Mouse (Mus musculus): ENCODE measurements around the gene Zmym1. TPM values are rescaled to one million over a fixed set of nuclear protein-coding genes. Genes with fewer than 3 reads are reported as not detected.

Gene Zmym1
- polyA plus RNA-seq, 1 experiment from 2014 or later: 5.7 TPM

- H3K4me3 ChIP-seq (ENCODE audit: low read depth, low read length): no peak overlapping the region
- DNase-seq (no peak), ATAC-seq (no peak)
- TF ChIP-seq EP300 (IDR thresholded peaks at IDR 0.05; ENCODE audit: low read depth): no peak
- peak; percentile 51 for TF ChIP-seq CTCF (IDR thresholded peaks at IDR 0.05; ENCODE audit: low read depth)
- H3K4me2 ChIP-seq (ENCODE audit: low read depth, low read length): no peak overlapping the region
- peaks cover 23% of the 10 kb centered on the region for H3K36me3 ChIP-seq (replicated peaks; ENCODE audit: insufficient read depth, low read length)
- H3K9ac ChIP-seq (replicated peaks): no peak overlapping the region
- no peaks in the 10 kb centered on the region for H3K4me1 ChIP-seq (ENCODE audit: insufficient read depth)
- H3K9me3 ChIP-seq (ENCODE audit: low read length): no peaks in the 10 kb centered on the region
- H3K27ac ChIP-seq (ENCODE audit: low read depth): no peak overlapping the region
- WGBS (ENCODE audit: insufficient replicate concordance): 68% methylated on average over 7 of the region's 7 CpGs
- H3K27me3 ChIP-seq (ENCODE audit: insufficient read depth, low read length): no peaks in the 10 kb centered on the region
These were observed 6.3 kb downstream of the Zmym1 start for GRCm38 (mm10) chr4:127054522-127055198.

GRCm38 (mm10) chr4:127053071-127053470, 7.9 kb downstream of the Zmym1 start:
- Histone ChIP-seq H3K9me3 (ENCODE audit: low read length) (no peaks in the 10 kb centered on the region), H3K4me2 (ENCODE audit: low read depth, low read length) (no peak overlapping the region), H3K27ac (ENCODE audit: low read depth) (no peak overlapping the region), H3K27me3 (ENCODE audit: insufficient read depth, low read length) (no peaks in the 10 kb centered on the region), H3K36me3 (replicated peaks; ENCODE audit: insufficient read depth, low read length) (peaks cover 36% of the 10 kb centered on the region), H3K9ac (replicated peaks) (no peak overlapping the region), H3K4me3 (ENCODE audit: low read depth, low read length) (no peak overlapping the region), H3K4me1 (ENCODE audit: insufficient read depth) (no peaks in the 10 kb centered on the region)
- TF ChIP-seq CTCF (IDR thresholded peaks at IDR 0.05; ENCODE audit: low read depth) (no peak), EP300 (IDR thresholded peaks at IDR 0.05; ENCODE audit: low read depth) (no peak)
- DNase-seq (no peak), ATAC-seq (no peak)
- WGBS (ENCODE audit: insufficient replicate concordance): 87% methylated on average over 5 of the region's 5 CpGs

GRCm38 (mm10) chr4:127051121-127051520, 9.8 kb downstream of the Zmym1 start:
- H3K9me3 ChIP-seq (ENCODE audit: low read length): no peaks in the 10 kb centered on the region
- peaks cover 43% of the 10 kb centered on the region for H3K36me3 ChIP-seq (replicated peaks; ENCODE audit: insufficient read depth, low read length)
- WGBS (ENCODE audit: insufficient replicate concordance): 86% methylated on average over 8 of the region's 8 CpGs
- H3K4me2 ChIP-seq (ENCODE audit: low read depth, low read length): no peak overlapping the region
- no peak for DNase-seq
- no peak for TF ChIP-seq CTCF (IDR thresholded peaks at IDR 0.05; ENCODE audit: low read depth)
- no peak for TF ChIP-seq EP300 (IDR thresholded peaks at IDR 0.05; ENCODE audit: low read depth)
- ATAC-seq: no peak
- H3K27ac ChIP-seq (ENCODE audit: low read depth): no peak overlapping the region
- H3K27me3 ChIP-seq (ENCODE audit: insufficient read depth, low read length): no peaks in the 10 kb centered on the region
- H3K9ac ChIP-seq (replicated peaks): no peak overlapping the region
- no peaks in the 10 kb centered on the region for H3K4me1 ChIP-seq (ENCODE audit: insufficient read depth)
- H3K4me3 ChIP-seq (ENCODE audit: low read depth, low read length): no peak overlapping the region

- no peak for ATAC-seq
- no peak overlapping the region for H3K9ac ChIP-seq (replicated peaks)
These were observed 17.4 kb downstream of the Zmym1 start for GRCm38 (mm10) chr4:127043540-127043939.

GRCm38 (mm10) chr4:127039871-127040483, 21.0 kb downstream of the Zmym1 start:
- H3K4me3 ChIP-seq (ENCODE audit: low read depth, low read length): no peak overlapping the region
- no peak overlapping the region for H3K4me2 ChIP-seq (ENCODE audit: low read depth, low read length)
- H3K4me1 ChIP-seq (ENCODE audit: insufficient read depth): no peaks in the 10 kb centered on the region
- ATAC-seq (no peak), DNase-seq (no peak)
- WGBS (ENCODE audit: insufficient replicate concordance): 79% methylated on average over 3 of the region's 3 CpGs
- no peaks in the 10 kb centered on the region for H3K9me3 ChIP-seq (ENCODE audit: low read length)
- no peak overlapping the region for H3K9ac ChIP-seq (replicated peaks)
- peaks cover 57% of the 10 kb centered on the region for H3K36me3 ChIP-seq (replicated peaks; ENCODE audit: insufficient read depth, low read length)
- no peak overlapping the region for H3K27ac ChIP-seq (ENCODE audit: low read depth)
- TF ChIP-seq EP300 (IDR thresholded peaks at IDR 0.05; ENCODE audit: low read depth): no peak
- TF ChIP-seq CTCF (IDR thresholded peaks at IDR 0.05; ENCODE audit: low read depth): no peak; the same call in 1 of the 2 replicates
- no peaks in the 10 kb centered on the region for H3K27me3 ChIP-seq (ENCODE audit: insufficient read depth, low read length)

More at GRCm38 (mm10) chr4:127043540-127043939, 17.4 kb downstream of the Zmym1 start:
- Histone ChIP-seq H3K9me3 (ENCODE audit: low read length) (no peaks in the 10 kb centered on the region), H3K4me2 (ENCODE audit: low read depth, low read length) (no peak overlapping the region), H3K4me1 (ENCODE audit: insufficient read depth) (no peaks in the 10 kb centered on the region), H3K27me3 (ENCODE audit: insufficient read depth, low read length) (no peaks in the 10 kb centered on the region), H3K27ac (ENCODE audit: low read depth) (no peak overlapping the region), H3K4me3 (ENCODE audit: low read depth, low read length) (no peak overlapping the region), H3K36me3 (replicated peaks; ENCODE audit: insufficient read depth, low read length) (peaks cover 44% of the 10 kb centered on the region)
- TF ChIP-seq CTCF (IDR thresholded peaks at IDR 0.05; ENCODE audit: low read depth): no peak
- TF ChIP-seq EP300 (IDR thresholded peaks at IDR 0.05; ENCODE audit: low read depth): no peak
- 77% methylated on average over 4 of the region's 4 CpGs for WGBS (ENCODE audit: insufficient replicate concordance)
- no peak for DNase-seq

- H3K27ac ChIP-seq (ENCODE audit: low read depth): no peak overlapping the region
- H3K4me2 ChIP-seq (ENCODE audit: low read depth, low read length): no peak overlapping the region
- no peaks in the 10 kb centered on the region for H3K27me3 ChIP-seq (ENCODE audit: insufficient read depth, low read length)
- TF ChIP-seq EP300 (IDR thresholded peaks at IDR 0.05; ENCODE audit: low read depth) (no peak), CTCF (IDR thresholded peaks at IDR 0.05; ENCODE audit: low read depth) (no peak)
- DNase-seq (no peak), ATAC-seq (no peak)
- no peak overlapping the region for H3K9ac ChIP-seq (replicated peaks)
- H3K36me3 ChIP-seq (replicated peaks; ENCODE audit: insufficient read depth, low read length): peaks cover 60% of the 10 kb centered on the region
- no peaks in the 10 kb centered on the region for H3K4me1 ChIP-seq (ENCODE audit: insufficient read depth)
- H3K9me3 ChIP-seq (ENCODE audit: low read length): no peaks in the 10 kb centered on the region
- no peak overlapping the region for H3K4me3 ChIP-seq (ENCODE audit: low read depth, low read length)
- WGBS (ENCODE audit: insufficient replicate concordance): 89% methylated on average over 3 of the region's 3 CpGs
These were observed 22.1 kb downstream of the Zmym1 start for GRCm38 (mm10) chr4:127038828-127039349.

Measured in liver, postnatal 0 days (tissue).